Mouse (Mus musculus) liver, embryonic 14.5 days (tissue): Measurements from ENCODE around the gene Nnmt. TPM values are rescaled to one million over a fixed set of nuclear protein-coding genes. Genes with fewer than 3 reads are reported as not detected.

Source experiments
- ATAC-seq: fragments of 200-750 bp; cut with Nextera tagmentation; 2 replicates; pipeline ENCODE4 v1.8.0; 2017; ENCODE audit warnings: moderate number of reproducible peaks, mild to moderate bottlenecking, moderate library complexity; ENCODE audit not compliant: insufficient read depth
- DNase-seq, 3 experiments: peaks; one replicate each; pipeline ENCODE4 v3.0.0-alpha.2; 2012 to 2013; ENCODE audit warnings: low read depth in 3 of 3, low spot score in 3 of 3
- H3K27ac ChIP-seq: fragments of 300-500 bp; sonication (generic); 2 replicates; pipeline ENCODE4 v1.5.1; 2014; ENCODE audit warnings: moderate library complexity, mild to moderate bottlenecking, control low read depth, inconsistent platforms
- H3K27me3 ChIP-seq: fragments of 300-500 bp; sonication (generic); 2 replicates; pipeline ENCODE4 v1.6.1; 2014; ENCODE audit warnings: mild to moderate bottlenecking, low read length, moderate library complexity; ENCODE audit not compliant: control insufficient read depth, insufficient read depth
- H3K36me3 ChIP-seq: fragments of 300-500 bp; sonication (generic); replicated peaks from 2 replicates; pipeline ENCODE4 v1.6.1; 2014; ENCODE audit warnings: low read depth; ENCODE audit not compliant: control insufficient read depth, insufficient read depth
- H3K4me1 ChIP-seq, 2 experiments: fragments of 200-500 bp in 1 of 2; fragments of 300-500 bp in 1 of 2; sonication (generic) in 1 of 2; replicated peaks; 2 replicates each; pipeline ENCODE4 v1.6.1; 2012 to 2014; ENCODE audit warnings: antibody characterized with exemption in 1 of 2, inconsistent platforms in 1 of 2, low read length in 1 of 2; ENCODE audit not compliant: control insufficient read depth in 2 of 2, insufficient read depth in 2 of 2
- H3K4me2 ChIP-seq: fragments of 300-500 bp; sonication (generic); 2 replicates; pipeline ENCODE4 v1.6.1; 2014; ENCODE audit warnings: low read depth, mild to moderate bottlenecking, control low read depth, moderate library complexity
- H3K4me3 ChIP-seq, 2 experiments: fragments of 200-500 bp in 1 of 2; fragments of 300-500 bp in 1 of 2; sonication (generic) in 1 of 2; 2 replicates each; pipeline ENCODE4 v1.5.1; 2012 to 2014; ENCODE audit warnings: low read depth in 2 of 2, low read length in 2 of 2, mild to moderate bottlenecking in 2 of 2, control low read depth in 1 of 2, inconsistent platforms in 1 of 2, moderate library complexity in 1 of 2; ENCODE audit not compliant: insufficient read depth in 1 of 2
- H3K9ac ChIP-seq: fragments of 300-500 bp; sonication (generic); replicated peaks from 2 replicates; pipeline ENCODE4 v1.6.1; 2014; ENCODE audit warnings: mild to moderate bottlenecking, control low read depth, moderate library complexity
- H3K9me3 ChIP-seq: fragments of 300-500 bp; sonication (generic); 2 replicates; pipeline ENCODE4 v1.6.1; 2016; ENCODE audit warnings: low read length, mixed read lengths; ENCODE audit not compliant: control insufficient read depth
- CTCF ChIP-seq: IDR thresholded peaks from 2 replicates; pipeline ENCODE4 v1.5.1; 2016; ENCODE audit warnings: antibody characterized with exemption, low read depth, control low read depth
- EP300 ChIP-seq: IDR thresholded peaks from 2 replicates; pipeline ENCODE4 v1.6.1; 2016; ENCODE audit warnings: antibody characterized with exemption, low read depth
- WGBS: fragments of 180-500 bp; shearing (Covaris S2); extraction: QIAGEN DNeasy Blood & Tissue Kit; methylation state at CpG from one replicate; pipeline ENCODE4 v1.1.7; 2014; ENCODE audit not compliant: insufficient replicate concordance; 5-methylcytosine and 5-hydroxymethylcytosine counted together
- polyA plus RNA-seq, 2 experiments: library from polyadenylated mRNA; depleted of rRNA in 1 of 2; stranded (reverse) in 1 of 2; unstranded in 1 of 2; fragments of >200 nt; fragmentation: Nextera tagmentation in 1 of 2; extraction: Ambion mirVana in 1 of 2; gene quantifications; 2 replicates each; pipeline versions ENCODE4 v1.2.1 to v1.2.3; 2012 to 2014

Gene Nnmt
- polyA plus RNA-seq, 2 experiments = 0.04 to 0.19 TPM

DNA sequence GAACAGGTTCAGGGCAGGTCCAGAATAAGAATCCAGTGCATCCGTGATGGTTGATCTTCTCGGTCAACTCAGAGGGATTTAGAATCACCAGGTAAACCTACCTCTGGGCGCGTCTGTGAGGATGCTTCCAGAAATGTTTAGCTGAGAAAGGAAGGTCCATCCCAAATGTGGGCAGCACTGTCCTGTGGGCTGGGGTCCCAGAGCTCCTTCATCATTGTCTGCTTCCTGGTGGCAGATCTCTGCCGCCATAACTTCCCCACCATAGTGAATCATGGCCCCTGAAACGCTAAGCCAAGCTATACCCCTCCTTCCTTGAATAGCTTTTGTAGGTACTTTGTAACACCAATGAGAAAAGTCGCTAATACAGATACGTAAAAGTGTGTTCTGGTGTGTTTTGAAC, 36.7 kb upstream of the Nnmt start:
- 68% methylated on average over 8 of the region's 8 CpGs for WGBS
- H3K4me2 ChIP-seq = no peak overlapping the region
- TF ChIP-seq EP300 = no peak
- TF ChIP-seq CTCF = no peak
- no peaks in the 10 kb centered on the region for H3K27me3 ChIP-seq
- no peak overlapping the region for H3K27ac ChIP-seq
- no peak overlapping the region for H3K9ac ChIP-seq
- no peaks in the 10 kb centered on the region for H3K4me1 ChIP-seq
- no peak for DNase-seq
- ATAC-seq = no peak
- no peak overlapping the region for H3K4me3 ChIP-seq
- H3K36me3 ChIP-seq = no peaks in the 10 kb centered on the region
- no peaks in the 10 kb centered on the region for H3K9me3 ChIP-seq

DNA sequence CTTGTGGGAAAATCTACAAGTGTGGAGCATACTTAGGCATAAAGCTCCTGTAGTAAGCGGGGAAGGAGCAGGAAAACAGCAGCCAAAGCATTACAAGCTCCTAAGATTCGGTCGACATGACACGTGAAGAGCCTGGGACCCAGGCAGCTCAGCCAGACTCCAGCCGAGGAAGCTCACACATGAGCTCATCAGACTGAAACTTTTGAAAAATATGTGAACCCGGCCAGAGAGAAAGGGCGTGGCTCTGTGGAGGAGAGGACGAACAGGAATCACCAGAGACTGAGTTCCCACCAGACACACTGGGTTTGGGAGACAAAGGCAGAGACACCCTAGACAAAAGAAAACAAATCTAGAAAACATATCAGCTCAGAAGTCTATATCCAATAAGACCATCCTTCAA, 35.9 kb upstream of the Nnmt start:
- 56% methylated on average over 8 of the region's 8 CpGs for WGBS
- Histone ChIP-seq H3K9me3 (no peaks in the 10 kb centered on the region), H3K27ac (no peak overlapping the region), H3K4me1 (no peaks in the 10 kb centered on the region), H3K4me2 (no peak overlapping the region), H3K4me3 (no peak overlapping the region), H3K36me3 (no peaks in the 10 kb centered on the region), H3K27me3 (no peaks in the 10 kb centered on the region), H3K9ac (no peak overlapping the region)
- ATAC-seq (no peak), DNase-seq (no peak)
- TF ChIP-seq CTCF (no peak), EP300 (no peak)

GRCm38 (mm10) chr9:48638176-48638803, 33.3 kb upstream of the Nnmt start:
- DNase-seq = no peak
- no peaks in the 10 kb centered on the region for H3K27me3 ChIP-seq
- WGBS = 48% methylated on average over 15 of the region's 15 CpGs

DNA sequence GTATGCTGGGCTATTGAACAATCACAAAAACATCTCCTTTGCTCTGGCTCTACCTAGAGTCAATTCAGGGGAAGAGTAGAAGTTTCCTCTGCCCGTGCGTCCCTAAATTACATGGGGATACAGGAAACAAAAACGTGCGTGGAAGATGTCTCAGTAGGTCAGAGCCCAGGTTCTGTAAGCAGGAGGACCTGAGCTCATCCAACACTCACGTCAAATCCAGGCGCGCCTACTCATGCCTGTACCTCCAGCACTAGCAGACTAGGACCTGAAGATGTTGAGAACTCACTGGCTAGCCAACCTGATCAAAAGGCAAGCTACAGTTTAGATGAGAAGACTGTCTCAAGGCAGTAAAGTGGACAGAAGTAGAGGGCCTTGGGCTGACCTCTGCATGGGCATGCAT, 32.2 kb upstream of the Nnmt start:
- Histone ChIP-seq H3K27ac (no peak overlapping the region), H3K4me1 (no peaks in the 10 kb centered on the region), H3K4me3 (no peak overlapping the region), H3K36me3 (no peaks in the 10 kb centered on the region), H3K9me3 (no peaks in the 10 kb centered on the region), H3K9ac (no peak overlapping the region), H3K27me3 (no peaks in the 10 kb centered on the region), H3K4me2 (no peak overlapping the region)
- TF ChIP-seq CTCF (no peak), EP300 (no peak)
- ATAC-seq (no peak), DNase-seq (no peak)
- 72% methylated on average over 7 of the region's 7 CpGs for WGBS

More at GRCm38 (mm10) chr9:48638176-48638803, 33.3 kb upstream of the Nnmt start:
- ATAC-seq = no peak
- H3K4me1 ChIP-seq = no peaks in the 10 kb centered on the region
- no peak overlapping the region for H3K27ac ChIP-seq
- H3K9ac ChIP-seq = no peak overlapping the region
- H3K9me3 ChIP-seq = no peaks in the 10 kb centered on the region
- H3K36me3 ChIP-seq = no peaks in the 10 kb centered on the region
- no peak overlapping the region for H3K4me2 ChIP-seq
- no peak overlapping the region for H3K4me3 ChIP-seq
- TF ChIP-seq CTCF = no peak
- TF ChIP-seq EP300 = no peak

- H3K4me1 ChIP-seq = no peaks in the 10 kb centered on the region
- no peak for DNase-seq
- no peak overlapping the region for H3K27ac ChIP-seq
- no peaks in the 10 kb centered on the region for H3K36me3 ChIP-seq
- no peak overlapping the region for H3K9ac ChIP-seq
- no peak for TF ChIP-seq CTCF
- TF ChIP-seq EP300 = no peak
- no peak overlapping the region for H3K4me2 ChIP-seq
- H3K27me3 ChIP-seq = no peaks in the 10 kb centered on the region
- no peak for ATAC-seq
- no peaks in the 10 kb centered on the region for H3K9me3 ChIP-seq
- H3K4me3 ChIP-seq = no peak overlapping the region
- WGBS = 25% methylated on average over 18 of the region's 18 CpGs
Measured at GRCm38 (mm10) chr9:48635576-48636350, 30.8 kb upstream of the Nnmt start.
